Mouse (Mus musculus) midbrain, embryonic 12.5 days (tissue): Measurements from ENCODE around the gene Dgkg. TPM values are rescaled to one million over a fixed set of nuclear protein-coding genes. Genes with fewer than 3 reads are reported as not detected.

ENCODE experiments used
- ATAC-seq: fragments of 200-750 bp; cut with Nextera tagmentation; 2 replicates; pipeline ENCODE4 v1.8.0; 2017; ENCODE audit warnings: low read depth, moderate TSS enrichment, moderate library complexity; ENCODE audit not compliant: low FRiP score
- H3K27ac ChIP-seq: fragments of 300-500 bp; sonication (generic); replicated peaks from 2 replicates; pipeline ENCODE4 v1.5.1; 2016; ENCODE audit warnings: mild to moderate bottlenecking
- H3K27me3 ChIP-seq: fragments of 300-500 bp; sonication (generic); 2 replicates; pipeline ENCODE4 v1.6.1; 2016; ENCODE audit warnings: mild to moderate bottlenecking
- H3K36me3 ChIP-seq: fragments of 300-500 bp; sonication (generic); 2 replicates; pipeline ENCODE4 v1.6.1; 2016
- H3K4me1 ChIP-seq: fragments of 300-500 bp; sonication (generic); 2 replicates; pipeline ENCODE4 v1.6.1; 2016
- H3K4me2 ChIP-seq: fragments of 300-500 bp; sonication (generic); replicated peaks from 2 replicates; pipeline ENCODE4 v1.6.1; 2016; ENCODE audit warnings: mild to moderate bottlenecking, moderate library complexity
- H3K4me3 ChIP-seq: fragments of 300-500 bp; sonication (generic); 2 replicates; pipeline ENCODE4 v1.5.1; 2016; ENCODE audit warnings: mild to moderate bottlenecking
- H3K9ac ChIP-seq: fragments of 300-500 bp; sonication (generic); replicated peaks from 2 replicates; pipeline ENCODE4 v1.6.1; 2016; ENCODE audit warnings: mild to moderate bottlenecking, moderate library complexity
- H3K9me3 ChIP-seq: fragments of 300-500 bp; sonication (generic); 2 replicates; pipeline ENCODE4 v1.6.1; 2016; ENCODE audit warnings: mild to moderate bottlenecking
- WGBS: fragments of 180-500 bp; shearing (Covaris S2); methylation state at CpG from one replicate; pipeline ENCODE4 v1.1.7; 2016; 5-methylcytosine and 5-hydroxymethylcytosine counted together
- polyA plus RNA-seq: library from polyadenylated mRNA; unstranded; fragments of >200 nt; fragmentation: Nextera tagmentation; extraction: Ambion mirVana; gene quantifications from 2 replicates; pipeline ENCODE4 v1.2.1, GENCODE M21; 2016

Dgkg gene
- polyA plus RNA-seq, 1 experiment from 2014 or later, result 0.17 TPM

GRCm38 (mm10) chr16:22503467-22503866 is 153.6 kb downstream of the Dgkg start:
- Histone ChIP-seq H3K4me1 (no peaks in the 10 kb centered on the region), H3K36me3 (no peaks in the 10 kb centered on the region), H3K27ac (no peak overlapping the region), H3K4me3 (no peak overlapping the region), H3K9me3 (no peaks in the 10 kb centered on the region), H3K4me2 (no peak overlapping the region), H3K9ac (no peak overlapping the region), H3K27me3 (no peaks in the 10 kb centered on the region)
- no peak for ATAC-seq
- 89% methylated on average over 4 of the region's 4 CpGs for WGBS

DNA sequence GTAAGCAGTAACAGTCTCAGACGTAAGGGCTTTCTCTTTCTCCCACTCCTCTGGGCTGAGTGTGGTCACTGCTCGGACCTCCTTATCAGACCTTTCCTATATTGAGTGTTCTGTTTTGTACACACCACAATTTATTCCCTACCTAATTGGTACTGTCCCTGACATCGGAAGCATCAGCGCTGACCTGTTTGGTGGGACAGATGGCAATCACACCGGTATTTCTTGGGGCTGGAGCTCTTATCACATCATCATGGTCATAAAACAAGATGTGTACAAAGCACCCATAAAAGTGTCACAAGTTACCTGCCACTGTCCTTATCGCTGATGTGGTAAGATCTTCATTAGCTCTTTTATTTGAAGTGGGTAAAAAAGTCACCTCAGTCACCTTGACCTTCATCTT is 155.2 kb downstream of the Dgkg start:
- no peak for ATAC-seq
- Histone ChIP-seq H3K27ac (no peak overlapping the region), H3K4me3 (no peak overlapping the region), H3K4me2 (no peak overlapping the region), H3K9me3 (no peaks in the 10 kb centered on the region), H3K36me3 (no peaks in the 10 kb centered on the region), H3K27me3 (no peaks in the 10 kb centered on the region), H3K4me1 (no peaks in the 10 kb centered on the region), H3K9ac (no peak overlapping the region)
- WGBS, result 89% methylated on average over 6 of the region's 6 CpGs

DNA sequence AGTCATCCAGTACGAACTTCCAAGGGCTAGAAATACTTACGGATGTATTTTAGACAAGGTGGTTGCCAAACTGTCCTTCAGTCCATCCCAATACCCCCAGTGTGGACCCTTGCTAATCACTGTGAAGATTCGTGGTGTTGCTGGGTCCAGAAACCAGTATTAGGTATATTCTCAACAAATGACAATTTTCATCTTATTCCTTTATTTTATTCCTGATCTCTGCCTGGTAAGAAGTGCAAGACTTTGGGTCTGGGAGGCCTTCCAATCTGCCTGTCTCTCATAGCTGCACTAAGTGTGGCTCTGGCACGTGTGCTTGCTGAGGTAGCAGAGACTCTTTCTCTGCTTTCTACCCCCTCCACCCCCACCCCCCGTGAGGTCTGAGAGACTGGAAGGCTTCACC is 156.5 kb downstream of the Dgkg start:
- no peaks in the 10 kb centered on the region for H3K4me1 ChIP-seq
- no peak overlapping the region for H3K27ac ChIP-seq
- H3K36me3 ChIP-seq, result no peaks in the 10 kb centered on the region
- H3K9ac ChIP-seq, result no peak overlapping the region
- H3K4me3 ChIP-seq, result no peak overlapping the region
- H3K27me3 ChIP-seq, result no peaks in the 10 kb centered on the region
- H3K4me2 ChIP-seq, result no peak overlapping the region
- 83% methylated on average over 5 of the region's 5 CpGs for WGBS
- no peak for ATAC-seq
- no peaks in the 10 kb centered on the region for H3K9me3 ChIP-seq

DNA sequence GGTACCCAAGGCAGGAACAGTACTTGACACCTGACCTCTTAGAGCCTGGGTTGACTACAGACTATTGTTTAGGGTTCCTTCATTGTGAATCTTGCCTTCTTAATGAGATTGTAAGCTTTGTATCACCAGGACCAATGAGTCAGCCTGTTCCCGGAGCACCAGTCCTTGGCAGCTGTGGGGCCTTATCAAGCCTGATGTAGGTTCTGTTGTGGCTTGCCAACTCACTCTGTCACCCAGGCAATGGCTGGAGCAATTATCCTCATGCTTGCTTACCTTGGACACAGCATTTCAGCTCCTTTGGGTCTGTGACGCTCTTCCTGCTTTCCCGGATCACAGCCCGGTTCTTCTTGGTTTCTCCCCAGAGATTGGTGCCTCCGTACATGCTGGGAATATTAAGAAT is 157.1 kb downstream of the Dgkg start:
- no peak for ATAC-seq
- H3K4me1 ChIP-seq, result no peaks in the 10 kb centered on the region
- no peak overlapping the region for H3K4me3 ChIP-seq
- H3K9ac ChIP-seq, result no peak overlapping the region
- no peaks in the 10 kb centered on the region for H3K9me3 ChIP-seq
- no peaks in the 10 kb centered on the region for H3K36me3 ChIP-seq
- H3K4me2 ChIP-seq, result no peak overlapping the region
- WGBS, result 91% methylated on average over 5 of the region's 5 CpGs
- H3K27ac ChIP-seq, result no peak overlapping the region
- no peaks in the 10 kb centered on the region for H3K27me3 ChIP-seq

- H3K36me3 ChIP-seq, result no peaks in the 10 kb centered on the region
- H3K27me3 ChIP-seq, result no peaks in the 10 kb centered on the region
- no peak overlapping the region for H3K27ac ChIP-seq
- no peak overlapping the region for H3K9ac ChIP-seq
- ATAC-seq, result no peak
- H3K4me3 ChIP-seq, result no peak overlapping the region
- no peak overlapping the region for H3K4me2 ChIP-seq
- no peaks in the 10 kb centered on the region for H3K4me1 ChIP-seq
- WGBS, result 81% methylated on average over 3 of the region's 3 CpGs
- no peaks in the 10 kb centered on the region for H3K9me3 ChIP-seq
Measured at GRCm38 (mm10) chr16:22499447-22499846, 157.6 kb downstream of the Dgkg start.

- no peaks in the 10 kb centered on the region for H3K9me3 ChIP-seq
- no peak for ATAC-seq
- H3K27ac ChIP-seq, result no peak overlapping the region
- H3K27me3 ChIP-seq, result no peaks in the 10 kb centered on the region
- H3K4me2 ChIP-seq, result no peak overlapping the region
- H3K4me3 ChIP-seq, result no peak overlapping the region
- H3K9ac ChIP-seq, result no peak overlapping the region
- WGBS, result 74% methylated on average over 3 of the region's 3 CpGs
- no peaks in the 10 kb centered on the region for H3K4me1 ChIP-seq
- H3K36me3 ChIP-seq, result no peaks in the 10 kb centered on the region
Measured at GRCm38 (mm10) chr16:22497976-22498375, 159.0 kb downstream of the Dgkg start.

DNA sequence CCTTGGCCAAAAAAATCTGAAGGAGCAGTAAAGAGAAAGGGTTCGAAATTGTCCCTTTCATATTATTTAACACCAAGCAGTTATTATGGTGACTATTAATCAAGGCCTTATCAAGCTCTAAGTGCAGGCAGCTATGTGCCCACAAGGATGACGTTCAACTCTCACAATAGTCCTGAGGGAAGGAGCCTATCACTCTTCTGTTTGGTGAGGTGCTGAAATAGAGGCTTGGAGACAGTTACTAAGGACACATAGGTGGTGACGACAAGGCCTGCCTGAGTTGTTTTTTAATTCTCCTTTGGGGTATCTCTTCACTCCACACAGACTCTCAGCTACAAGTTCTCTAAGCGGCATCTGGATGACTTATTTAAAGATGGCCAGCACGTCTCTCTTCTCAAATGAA is 161.8 kb downstream of the Dgkg start:
- Histone ChIP-seq H3K9me3 (no peaks in the 10 kb centered on the region), H3K27ac (no peak overlapping the region), H3K4me3 (no peak overlapping the region), H3K36me3 (no peaks in the 10 kb centered on the region), H3K9ac (no peak overlapping the region), H3K4me1 (0 out of 2 replicates have a peak, but pooled peaks cover 5% of the 10 kb centered on the region), H3K27me3 (no peaks in the 10 kb centered on the region), H3K4me2 (no peak overlapping the region)
- ATAC-seq, result no peak
- WGBS, result 80% methylated on average over 5 of the region's 5 CpGs

GRCm38 (mm10) chr16:22494815-22495214 is 162.2 kb downstream of the Dgkg start:
- no peak for ATAC-seq

GRCm38 (mm10) chr16:22493396-22493795 is 163.6 kb downstream of the Dgkg start:
- no peak overlapping the region for H3K4me3 ChIP-seq
- no peak for ATAC-seq
- no peak overlapping the region for H3K4me2 ChIP-seq
- H3K9me3 ChIP-seq, result no peaks in the 10 kb centered on the region
- H3K9ac ChIP-seq, result no peak overlapping the region
- 77% methylated on average over 4 of the region's 4 CpGs for WGBS
- 0 out of 2 replicates have a peak, but pooled peaks cover 5% of the 10 kb centered on the region for H3K4me1 ChIP-seq
- no peaks in the 10 kb centered on the region for H3K27me3 ChIP-seq
- H3K36me3 ChIP-seq, result no peaks in the 10 kb centered on the region
- no peak overlapping the region for H3K27ac ChIP-seq

More at GRCm38 (mm10) chr16:22494815-22495214, 162.2 kb downstream of the Dgkg start:
- Histone ChIP-seq H3K27me3 (no peaks in the 10 kb centered on the region), H3K27ac (no peak overlapping the region), H3K36me3 (no peaks in the 10 kb centered on the region), H3K4me2 (no peak overlapping the region), H3K4me3 (no peak overlapping the region), H3K9ac (no peak overlapping the region), H3K4me1 (0 out of 2 replicates have a peak, but pooled peaks cover 5% of the 10 kb centered on the region), H3K9me3 (no peaks in the 10 kb centered on the region)
- WGBS, result 91% methylated on average over 5 of the region's 5 CpGs

- H3K27me3 ChIP-seq, result no peaks in the 10 kb centered on the region
- no peak overlapping the region for H3K4me2 ChIP-seq
- no peak overlapping the region for H3K9ac ChIP-seq
- 88% methylated on average over 9 of the region's 9 CpGs for WGBS
- no peaks in the 10 kb centered on the region for H3K9me3 ChIP-seq
- H3K4me1 ChIP-seq, result 0 out of 2 replicates have a peak, but pooled peaks cover 5% of the 10 kb centered on the region
- no peaks in the 10 kb centered on the region for H3K36me3 ChIP-seq
- no peak overlapping the region for H3K4me3 ChIP-seq
- no peak overlapping the region for H3K27ac ChIP-seq
- ATAC-seq, result no peak
Measured at GRCm38 (mm10) chr16:22491446-22492166, 165.4 kb downstream of the Dgkg start.

DNA sequence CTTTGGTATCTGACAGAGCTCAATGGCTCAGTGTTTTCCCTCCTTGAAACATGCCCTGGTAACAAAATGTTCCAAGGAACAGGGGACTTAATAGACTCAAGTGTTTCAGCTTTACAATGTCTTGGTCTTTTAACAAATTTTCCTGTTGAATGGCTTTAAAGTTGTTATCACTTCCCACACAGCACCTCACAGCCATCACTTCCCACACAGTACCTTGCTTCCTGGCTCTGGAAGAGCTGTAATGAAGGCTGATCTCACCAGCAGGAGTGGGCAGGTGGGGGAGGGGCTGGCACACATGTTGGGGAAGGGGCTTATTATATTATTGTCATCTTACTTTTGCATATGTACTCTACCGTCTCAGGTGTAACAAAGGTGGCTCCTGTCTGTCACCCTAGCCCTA is 173.1 kb downstream of the Dgkg start:
- no peaks in the 10 kb centered on the region for H3K4me1 ChIP-seq
- no peak overlapping the region for H3K4me3 ChIP-seq
- WGBS, result 90% methylated on average over 1 of the region's 1 CpGs
- no peaks in the 10 kb centered on the region for H3K9me3 ChIP-seq
- H3K9ac ChIP-seq, result no peak overlapping the region
- H3K4me2 ChIP-seq, result no peak overlapping the region
- H3K27me3 ChIP-seq, result no peaks in the 10 kb centered on the region
- H3K36me3 ChIP-seq, result no peaks in the 10 kb centered on the region
- H3K27ac ChIP-seq, result no peak overlapping the region
- no peak for ATAC-seq

DNA sequence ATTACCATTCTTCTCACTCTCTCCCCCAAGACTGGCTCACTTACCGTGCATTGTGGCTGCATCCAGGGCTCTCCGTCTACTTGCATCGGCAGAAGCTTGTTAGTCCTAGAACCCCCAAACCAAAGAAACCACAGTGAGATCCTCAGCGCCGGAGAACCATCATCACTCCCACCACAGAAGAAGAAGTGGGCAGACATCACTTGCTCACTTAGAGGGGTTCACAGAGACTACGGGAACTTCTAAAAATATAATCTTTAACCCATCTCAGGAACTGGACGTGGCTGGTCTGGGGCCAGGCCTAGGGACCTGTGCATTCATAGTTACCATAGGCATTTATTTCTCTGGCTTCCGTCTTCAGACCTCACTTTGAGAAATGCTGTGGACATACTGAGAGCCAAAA is 177.7 kb downstream of the Dgkg start:
- no peak overlapping the region for H3K9ac ChIP-seq
- no peak overlapping the region for H3K4me3 ChIP-seq
- 91% methylated on average over 8 of the region's 8 CpGs for WGBS
- no peaks in the 10 kb centered on the region for H3K27me3 ChIP-seq
- no peaks in the 10 kb centered on the region for H3K4me1 ChIP-seq
- H3K9me3 ChIP-seq, result no peaks in the 10 kb centered on the region
- H3K4me2 ChIP-seq, result no peak overlapping the region
- no peak for ATAC-seq
- H3K36me3 ChIP-seq, result no peaks in the 10 kb centered on the region
- no peak overlapping the region for H3K27ac ChIP-seq

DNA sequence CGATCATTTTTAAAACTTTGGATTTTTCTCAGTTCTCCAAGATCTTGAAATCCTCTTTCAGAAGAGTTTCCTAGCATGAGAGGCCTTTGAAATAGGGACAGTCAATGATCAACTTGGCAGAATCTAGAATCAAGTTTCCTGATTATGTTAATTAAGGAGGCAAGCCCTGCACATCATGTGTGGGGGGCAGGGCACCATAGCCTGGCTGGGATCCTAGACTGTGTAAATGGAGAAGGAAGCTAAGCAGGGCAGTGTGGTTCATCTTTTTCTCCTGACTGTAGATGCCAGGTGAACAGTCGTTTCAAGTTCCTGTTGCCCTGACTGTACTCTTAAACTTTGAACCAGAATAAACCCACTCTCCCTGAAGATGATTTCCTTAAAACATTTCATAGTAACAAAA is 185.3 kb downstream of the Dgkg start:
- H3K4me1 ChIP-seq, result no peaks in the 10 kb centered on the region

More for the DNA sequence above, 185.3 kb downstream of the Dgkg start:
- WGBS, result 84% methylated on average over 2 of the region's 2 CpGs
- Histone ChIP-seq H3K9me3 (no peaks in the 10 kb centered on the region), H3K4me3 (no peak overlapping the region), H3K9ac (no peak overlapping the region), H3K27ac (no peak overlapping the region), H3K36me3 (no peaks in the 10 kb centered on the region), H3K27me3 (no peaks in the 10 kb centered on the region), H3K4me2 (no peak overlapping the region)
- ATAC-seq, result no peak
